Mouse (Mus musculus) spleen, adult 2 months (tissue): ENCODE measurements at regions not wholly inside any gene's neighbourhood (a gene's known extent, or its start where the extent isn't known, plus 50 kb on each side); places are given as distances from the start of the nearest gene placed in this dataset.

Experiments used
- CTCF ChIP-seq: fragments of 200-500 bp; IDR thresholded peaks from 2 replicates; pipeline ENCODE4 v1.5.1; 2011; ENCODE audit warnings: mild to moderate bottlenecking, inconsistent platforms; ENCODE audit not compliant: insufficient read depth, insufficient read length, insufficient replicate concordance; ENCODE audit errors: extremely low read depth
- POLR2A ChIP-seq: fragments of 200-500 bp; IDR thresholded peaks from 2 replicates; pipeline ENCODE4 v1.6.1; 2011; ENCODE audit warnings: low read depth, low read length, inconsistent platforms

- no peak for TF ChIP-seq CTCF
- no peak for TF ChIP-seq POLR2A
Measured at GRCm38 (mm10) chr14:25213056-25213455, 245.9 kb upstream of the Zmiz1 start.
